Comparison of ENCODE assay signal across 8 mouse cellular contexts in the genomic region with DNA sequence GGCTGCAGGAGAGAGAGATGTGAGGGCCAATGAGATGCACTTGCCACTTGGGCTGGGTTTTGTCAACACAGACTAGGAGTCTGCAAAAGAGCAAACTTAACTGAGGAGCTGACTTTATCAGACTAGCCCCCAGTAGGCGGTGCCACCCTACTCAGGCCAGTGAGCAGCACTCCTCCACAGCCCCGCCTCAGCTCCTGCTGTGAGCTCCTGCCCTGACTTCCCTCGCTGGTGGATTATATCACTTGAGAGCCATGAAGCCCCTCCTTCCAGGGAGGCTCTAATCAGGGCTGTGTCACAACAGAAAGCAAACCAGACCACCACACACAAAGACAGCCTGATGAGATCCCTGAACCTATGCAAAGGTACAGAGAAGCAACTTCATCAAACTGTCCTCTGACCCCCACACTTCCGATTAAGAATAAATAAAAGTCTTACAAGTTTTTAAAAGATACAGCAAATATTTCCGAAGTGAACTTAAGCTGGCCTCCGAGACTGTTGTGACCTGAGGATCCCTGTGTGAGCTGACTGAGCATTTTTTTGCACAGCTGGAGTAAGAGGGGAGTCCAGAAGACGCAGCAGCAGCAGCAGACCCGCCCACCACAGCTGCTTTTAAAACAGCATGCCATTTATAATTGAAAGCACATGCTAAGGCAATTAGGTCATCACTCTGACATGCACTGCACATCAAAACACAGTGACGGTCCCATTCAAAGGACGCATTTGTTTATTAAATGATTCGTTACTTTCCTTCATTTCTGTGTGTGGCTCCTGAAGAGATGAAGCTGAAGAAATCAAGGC. TPM values are rescaled to one million over a fixed set of nuclear protein-coding genes. Genes with fewer than 3 reads are reported as not detected.
DNase-seq lines count a peak whose midpoint lies in the region; ATAC-seq and TF ChIP-seq lines count a peak whose summit lies in the region.

No protein-coding gene starts in this region.

- H3K4me1 ChIP-seq in intestine, embryonic 16.5 days (ENCODE audit: control insufficient read depth, insufficient read depth, low read length) = peaks cover 36% of the 10 kb centered on the region
- peaks cover 13% of the 10 kb centered on the region for H3K4me1 ChIP-seq in liver, postnatal 0 days (ENCODE audit: insufficient read depth)

- TF ChIP-seq CTCF in C2C12 (IDR thresholded peaks at IDR 0.05; ENCODE audit: control insufficient read depth, insufficient read depth, insufficient read length) = no peak
- TF ChIP-seq CTCF in brain, embryonic 14.5 days (IDR thresholded peaks at IDR 0.05; ENCODE audit: borderline replicate concordance, extremely low read depth, insufficient read depth, insufficient read length) = no peak
- TF ChIP-seq CTCF in liver, postnatal 0 days (IDR thresholded peaks at IDR 0.05; ENCODE audit: low read depth) = no peak

- no peak overlapping the region for H3K4me3 ChIP-seq in C2C12 (ENCODE audit: insufficient read depth, poor library complexity, severe bottlenecking)
- H3K4me3 ChIP-seq in intestine, embryonic 16.5 days (ENCODE audit: low read length) = no peak overlapping the region
- H3K4me3 ChIP-seq in liver, postnatal 0 days (ENCODE audit: low read depth, low read length) = no peak overlapping the region

- peaks cover 56% of the 10 kb centered on the region for H3K79me2 ChIP-seq in C2C12 (ENCODE audit: control insufficient read depth, insufficient read depth)

- H3K27ac ChIP-seq in intestine, embryonic 16.5 days (ENCODE audit: low read length) = peak overlapping the region; percentile 69
- 0 out of 2 replicates have a peak overlapping the region, but pooled peaks have one; percentile 6 for H3K27ac ChIP-seq in liver, postnatal 0 days (ENCODE audit: low read depth)

- no peaks in the 10 kb centered on the region for H3K9me3 ChIP-seq in intestine, embryonic 16.5 days (ENCODE audit: control insufficient read depth, low read length)
- no peaks in the 10 kb centered on the region for H3K9me3 ChIP-seq in liver, postnatal 0 days (ENCODE audit: low read length)

- peak overlapping the region; percentile 26 for H3K4me2 ChIP-seq in intestine, embryonic 16.5 days (ENCODE audit: low read depth, low read length)
- H3K4me2 ChIP-seq in liver, postnatal 0 days (ENCODE audit: low read depth, low read length) = 0 out of 2 replicates have a peak overlapping the region, but pooled peaks have one; percentile 22

- TF ChIP-seq POLR2A in brain, embryonic 14.5 days (IDR thresholded peaks at IDR 0.05; ENCODE audit: borderline replicate concordance, extremely low read depth, insufficient read depth, insufficient read length, poor library complexity, severe bottlenecking) = no peak

- no peaks in the 10 kb centered on the region for H3K27me3 ChIP-seq in C2C12 (ENCODE audit: control insufficient read depth, insufficient read depth, insufficient read length)
- no peaks in the 10 kb centered on the region for H3K27me3 ChIP-seq in intestine, embryonic 16.5 days (replicated peaks; ENCODE audit: control insufficient read depth, insufficient read depth, low read length)
- no peaks in the 10 kb centered on the region for H3K27me3 ChIP-seq in liver, postnatal 0 days (ENCODE audit: insufficient read depth, low read length)

- no peak for TF ChIP-seq EP300 in liver, postnatal 0 days (IDR thresholded peaks at IDR 0.05; ENCODE audit: low read depth)

- no peak overlapping the region for H3ac ChIP-seq in C2C12 (ENCODE audit: control insufficient read depth, insufficient read length, low read depth)

- H3K9ac ChIP-seq in intestine, embryonic 16.5 days (ENCODE audit: low read depth, low read length) = no peak overlapping the region
- H3K9ac ChIP-seq in liver, postnatal 0 days (replicated peaks) = no peak overlapping the region

- peaks cover 27% of the 10 kb centered on the region for H3K36me3 ChIP-seq in C2C12 (ENCODE audit: control insufficient read depth, insufficient read depth)
- no peaks in the 10 kb centered on the region for H3K36me3 ChIP-seq in intestine, embryonic 16.5 days (ENCODE audit: control insufficient read depth, insufficient read depth, low read length)
- peaks cover 10% of the 10 kb centered on the region; the same call in 1 of the 2 replicates for H3K36me3 ChIP-seq in liver, postnatal 0 days (replicated peaks; ENCODE audit: insufficient read depth, low read length)

- DNase-seq in brain, embryonic 14.5 days (ENCODE audit: low read depth) = peak; percentile 46
- peak; percentile 30 for DNase-seq in gastrocnemius, postnatal 10 days
- peak; percentile 26 for DNase-seq in liver, postnatal 0 days
- peak; percentile 68 for DNase-seq in retina, postnatal 1 day
- no peak for DNase-seq in layer of hippocampus, adult 18-20 months (ENCODE audit: low spot score in 2 of 2)
- no peak for DNase-seq in B cell, adult 2 months

- peaks cover 22% of the 10 kb centered on the region for H3K79me3 ChIP-seq in C2C12 (ENCODE audit: low read depth)

- peak; percentile 78 for ATAC-seq in intestine, embryonic 16.5 days
- ATAC-seq in liver, postnatal 0 days = peak; percentile 41; the same call in 1 of the 2 replicates

- 18% methylated on average over 11 of the region's 11 CpGs for WGBS in intestine, embryonic 16.5 days
- 45% methylated on average over 11 of the region's 11 CpGs for WGBS in liver, postnatal 0 days (ENCODE audit: insufficient replicate concordance)

TF ChIP-seq in C2C12, 6 proteins besides CTCF, POLR2A, EP300 and RAD21:
- TF ChIP-seq MAX (IDR thresholded peaks at IDR 0.05) (peak; percentile 59), MYOG (IDR thresholded peaks at IDR 0.05; ENCODE audit: control insufficient read depth, extremely low read depth, insufficient read length) (no peak), CEBPB (IDR thresholded peaks at IDR 0.05; ENCODE audit: low read depth) (no peak), FOSL1 (IDR thresholded peaks at IDR 0.05; ENCODE audit: insufficient read depth, low read length, poor library complexity, severe bottlenecking) (no peak), MYOD1 (IDR thresholded peaks at IDR 0.05; ENCODE audit: control insufficient read depth, insufficient read length, low read depth) (peak; percentile 58), USF1 (IDR thresholded peaks at IDR 0.05; ENCODE audit: low read depth) (no peak)
TF ChIP-seq in C2C12: peak in this region for 2.

RNA-seq across cellular contexts. Expression of gene Snx6, which starts 6.0 kb away (rescaled TPM):
- 33.6 TPM for polyA plus RNA-seq in C2C12 (2012; fragmentation: generic; extraction: Trizol)
- polyA plus RNA-seq in brain, embryonic 14.5 days (2012; rRNA removed) = 81.8 and 84.4 TPM in 2 replicates
- 10 to 100 TPM; 32.5 to 37.7 TPM for total RNA-seq in gastrocnemius, postnatal 10 days (2021)
- 147 and 155 TPM in 2 replicates for polyA plus RNA-seq in intestine, embryonic 16.5 days (2015; fragmentation: Nextera tagmentation; extraction: Ambion mirVana)
- polyA plus RNA-seq in liver, postnatal 0 days (2015; fragmentation: Nextera tagmentation; extraction: Ambion mirVana) = 56.0 and 62.3 TPM in 2 replicates
- 10 to 100 TPM; 43.4 to 47.9 TPM for total RNA-seq in layer of hippocampus, adult 18-20 months (2021)

Comparison
In these comparisons a context has a peak if more than half of its experiments do, and no peak if none do; other contexts are left out.
1. DNase-seq: peak in brain, embryonic 14.5 days (single experiment), gastrocnemius, postnatal 10 days (single experiment), liver, postnatal 0 days (single experiment) and retina, postnatal 1 day (single experiment); none in layer of hippocampus, adult 18-20 months (0 of 2) and B cell, adult 2 months (0 of 2).